Mouse (Mus musculus): Measurements from ENCODE around the gene Pcbp4. TPM values are rescaled to one million over a fixed set of nuclear protein-coding genes. Genes with fewer than 3 reads are reported as not detected.
A peak's percentile ranks its signal among the peaks of the same experiment; 100 is the strongest.

Gene Pcbp4
- polyA plus RNA-seq, 1 experiment from 2014 or later: 166 TPM

DNA sequence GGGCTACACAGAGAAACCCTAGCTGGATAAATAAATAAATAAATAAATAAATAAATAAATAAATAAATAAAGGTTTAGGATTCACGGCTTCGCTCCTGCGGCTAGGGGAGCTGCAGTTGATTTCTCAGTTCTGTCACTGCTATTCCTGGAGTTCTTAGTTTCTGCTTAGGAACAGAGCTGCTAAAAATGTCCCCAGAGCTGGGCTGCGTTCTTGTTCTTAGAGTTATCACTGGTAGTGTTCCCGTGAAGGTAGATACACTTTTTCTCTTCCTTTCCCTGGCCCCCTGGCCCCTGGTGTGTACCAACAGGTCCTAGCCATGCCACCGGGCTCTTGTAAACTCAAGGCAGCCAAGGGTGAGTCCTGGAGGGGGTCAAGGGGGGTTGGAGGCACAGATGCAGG, 36.3 kb upstream of the Pcbp4 start:
- Histone ChIP-seq H3K27me3 (ENCODE audit: control insufficient read depth, insufficient read depth, low read length) (no peaks in the 10 kb centered on the region), H3K4me3 (ENCODE audit: low read depth, low read length) (no peak overlapping the region), H3K4me2 (ENCODE audit: low read depth, low read length) (no peak overlapping the region), H3K4me1 (ENCODE audit: control insufficient read depth, insufficient read depth, low read length) (peaks cover 20% of the 10 kb centered on the region), H3K9ac (replicated peaks; ENCODE audit: low read depth, low read length) (no peak overlapping the region), H3K36me3 (ENCODE audit: control insufficient read depth, insufficient read depth, low read length) (no peaks in the 10 kb centered on the region), H3K9me3 (ENCODE audit: control insufficient read depth, low read length) (no peaks in the 10 kb centered on the region), H3K27ac (ENCODE audit: low read depth, low read length) (no peak overlapping the region)
- 89% methylated on average over 6 of the region's 6 CpGs for WGBS
- no peak for ATAC-seq (ENCODE audit: low read depth)

GRCm38 (mm10) chr9:106417841-106418625, 35.1 kb upstream of the Pcbp4 start:
- Histone ChIP-seq H3K27ac (ENCODE audit: low read depth, low read length) (no peak overlapping the region), H3K4me3 (ENCODE audit: low read depth, low read length) (peak overlapping the region; percentile 21; the same call in 1 of the 2 replicates), H3K4me2 (ENCODE audit: low read depth, low read length) (peak overlapping the region; percentile 60), H3K9ac (replicated peaks; ENCODE audit: low read depth, low read length) (peak overlapping the region; percentile 54), H3K9me3 (ENCODE audit: control insufficient read depth, low read length) (no peaks in the 10 kb centered on the region), H3K27me3 (ENCODE audit: control insufficient read depth, insufficient read depth, low read length) (no peaks in the 10 kb centered on the region), H3K4me1 (ENCODE audit: control insufficient read depth, insufficient read depth, low read length) (peaks cover 20% of the 10 kb centered on the region), H3K36me3 (ENCODE audit: control insufficient read depth, insufficient read depth, low read length) (no peaks in the 10 kb centered on the region)
- WGBS: 16% methylated on average over 29 of the region's 29 CpGs
- peak; percentile 57 for ATAC-seq (ENCODE audit: low read depth)

DNA sequence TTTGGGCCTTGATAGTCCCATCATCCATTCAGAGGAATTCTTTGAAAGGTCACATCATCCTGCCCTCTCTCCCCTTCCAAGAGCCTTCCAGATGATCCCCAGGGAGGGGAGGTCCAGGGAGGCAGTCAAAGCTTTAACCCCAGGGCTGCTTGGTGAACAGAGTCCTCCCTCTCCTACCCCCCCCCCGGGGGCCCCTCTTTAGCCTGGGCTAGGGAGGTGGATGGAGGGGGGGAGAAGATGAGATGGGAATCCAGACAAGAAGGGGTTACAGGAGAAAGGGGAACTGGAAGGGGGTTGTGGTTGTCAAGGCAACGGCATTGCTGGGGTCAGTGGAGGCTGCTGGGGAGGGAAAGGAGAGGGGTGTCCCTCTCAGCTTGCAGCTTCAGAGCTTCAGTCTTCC, 32.5 kb upstream of the Pcbp4 start:
- H3K9ac ChIP-seq (replicated peaks; ENCODE audit: low read depth, low read length): peak overlapping the region; percentile 1; the same call in 1 of the 2 replicates
- peaks cover 20% of the 10 kb centered on the region for H3K4me1 ChIP-seq (ENCODE audit: control insufficient read depth, insufficient read depth, low read length)
- no peak overlapping the region for H3K4me2 ChIP-seq (ENCODE audit: low read depth, low read length)
- no peaks in the 10 kb centered on the region for H3K9me3 ChIP-seq (ENCODE audit: control insufficient read depth, low read length)
- no peak overlapping the region for H3K4me3 ChIP-seq (ENCODE audit: low read depth, low read length)
- 0% methylated on average over 2 of the region's 2 CpGs for WGBS
- H3K36me3 ChIP-seq (ENCODE audit: control insufficient read depth, insufficient read depth, low read length): no peaks in the 10 kb centered on the region
- no peak for ATAC-seq (ENCODE audit: low read depth)
- H3K27me3 ChIP-seq (ENCODE audit: control insufficient read depth, insufficient read depth, low read length): no peaks in the 10 kb centered on the region
- no peak overlapping the region for H3K27ac ChIP-seq (ENCODE audit: low read depth, low read length)

DNA sequence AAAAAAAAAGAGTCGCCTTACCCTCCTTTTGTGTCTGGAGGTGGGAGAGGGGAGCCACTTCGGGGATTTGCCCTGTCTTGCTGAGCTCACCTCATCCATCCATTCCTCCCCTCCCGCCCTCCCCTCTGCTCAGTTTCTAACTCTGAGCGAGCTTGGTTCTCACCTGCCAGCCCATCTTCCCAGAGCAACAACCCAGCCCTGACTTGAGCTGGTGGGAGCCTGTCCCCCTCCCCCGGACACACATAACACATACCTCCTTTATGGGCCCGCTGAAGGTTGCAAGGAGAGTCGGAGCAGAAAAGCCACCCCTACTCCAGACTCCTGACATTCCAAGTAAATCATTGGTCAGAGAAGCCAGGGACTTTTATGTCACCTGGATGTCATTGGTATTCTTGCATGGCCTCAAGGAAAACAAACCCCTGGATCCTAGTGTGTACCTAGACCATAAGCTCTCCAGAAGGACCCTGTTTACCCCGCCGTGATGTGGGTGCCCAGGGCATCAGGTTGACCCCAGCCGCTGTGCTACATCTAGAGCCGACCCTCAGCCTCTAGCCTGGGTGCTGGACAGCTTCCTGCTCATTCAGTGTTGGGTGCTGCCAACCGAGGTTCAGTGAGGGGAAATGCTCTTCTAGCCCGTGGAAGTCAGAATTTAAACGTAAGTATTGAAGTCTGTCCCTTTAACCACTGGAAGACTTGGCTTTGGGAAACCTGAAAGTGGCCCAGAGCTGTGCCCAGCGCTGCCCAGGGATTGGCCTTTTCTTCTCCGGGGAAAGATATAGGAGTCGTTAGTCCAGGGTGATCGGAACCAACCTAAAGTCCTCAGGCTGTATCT, 31.8 kb upstream of the Pcbp4 start:
- peak; percentile 19; the same call in 1 of the 2 replicates for ATAC-seq (ENCODE audit: low read depth)
- Histone ChIP-seq H3K27ac (ENCODE audit: low read depth, low read length) (no peak overlapping the region), H3K9ac (replicated peaks; ENCODE audit: low read depth, low read length) (peak overlapping the region; percentile 1; the same call in 1 of the 2 replicates), H3K27me3 (ENCODE audit: control insufficient read depth, insufficient read depth, low read length) (no peaks in the 10 kb centered on the region), H3K4me1 (ENCODE audit: control insufficient read depth, insufficient read depth, low read length) (peaks cover 20% of the 10 kb centered on the region), H3K9me3 (ENCODE audit: control insufficient read depth, low read length) (no peaks in the 10 kb centered on the region), H3K4me3 (ENCODE audit: low read depth, low read length) (no peak overlapping the region), H3K4me2 (ENCODE audit: low read depth, low read length) (peak overlapping the region; percentile 30; the same call in 1 of the 2 replicates), H3K36me3 (ENCODE audit: control insufficient read depth, insufficient read depth, low read length) (no peaks in the 10 kb centered on the region)
- 8% methylated on average over 18 of the region's 18 CpGs for WGBS

GRCm38 (mm10) chr9:106421865-106422160, 31.3 kb upstream of the Pcbp4 start:
- ATAC-seq (ENCODE audit: low read depth): peak; percentile 75
- H3K4me3 ChIP-seq (ENCODE audit: low read depth, low read length): no peak overlapping the region
- no peak overlapping the region for H3K27ac ChIP-seq (ENCODE audit: low read depth, low read length)

DNA sequence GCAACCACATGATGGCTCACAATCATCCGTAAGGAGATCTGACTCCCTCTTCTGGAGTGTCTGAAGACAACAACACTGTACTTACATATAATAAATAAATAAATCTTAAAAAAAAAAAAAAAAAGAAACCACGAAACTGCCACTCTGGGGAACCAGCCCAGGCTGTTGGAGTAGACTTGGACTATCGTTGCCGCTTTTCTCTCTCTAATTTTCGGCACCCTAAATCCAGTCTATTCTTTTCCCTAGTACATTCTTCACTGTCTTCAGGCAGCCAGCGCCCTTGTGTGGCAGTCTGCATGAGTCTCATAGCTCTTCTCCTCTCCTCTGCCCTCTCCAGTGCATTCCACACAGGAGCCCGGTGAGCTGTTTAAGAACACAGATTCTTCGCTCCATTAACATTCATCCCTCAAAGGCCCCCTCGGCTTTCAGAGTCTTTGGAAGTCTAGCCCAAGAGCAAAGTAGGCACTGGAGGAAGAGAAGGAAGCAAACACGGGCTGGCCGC, 24.3 kb upstream of the Pcbp4 start:
- H3K9me3 ChIP-seq (ENCODE audit: control insufficient read depth, low read length): no peaks in the 10 kb centered on the region
- peak overlapping the region; percentile 93 for H3K27ac ChIP-seq (ENCODE audit: low read depth, low read length)
- H3K4me1 ChIP-seq (ENCODE audit: control insufficient read depth, insufficient read depth, low read length): peaks cover 7% of the 10 kb centered on the region
- H3K36me3 ChIP-seq (ENCODE audit: control insufficient read depth, insufficient read depth, low read length): peaks cover 23% of the 10 kb centered on the region
- peak overlapping the region; percentile 81 for H3K4me2 ChIP-seq (ENCODE audit: low read depth, low read length)
- 17% methylated on average over 11 of the region's 11 CpGs for WGBS
- peak overlapping the region; percentile 45 for H3K4me3 ChIP-seq (ENCODE audit: low read depth, low read length)
- peak; percentile 62 for ATAC-seq (ENCODE audit: low read depth)
- no peaks in the 10 kb centered on the region for H3K27me3 ChIP-seq (ENCODE audit: control insufficient read depth, insufficient read depth, low read length)
- peak overlapping the region; percentile 46 for H3K9ac ChIP-seq (replicated peaks; ENCODE audit: low read depth, low read length)

More at GRCm38 (mm10) chr9:106421865-106422160, 31.3 kb upstream of the Pcbp4 start:
- no peak overlapping the region for H3K9ac ChIP-seq (replicated peaks; ENCODE audit: low read depth, low read length)
- WGBS: 2% methylated on average over 3 of the region's 3 CpGs
- peaks cover 20% of the 10 kb centered on the region for H3K4me1 ChIP-seq (ENCODE audit: control insufficient read depth, insufficient read depth, low read length)
- H3K36me3 ChIP-seq (ENCODE audit: control insufficient read depth, insufficient read depth, low read length): no peaks in the 10 kb centered on the region
- H3K9me3 ChIP-seq (ENCODE audit: control insufficient read depth, low read length): no peaks in the 10 kb centered on the region
- H3K27me3 ChIP-seq (ENCODE audit: control insufficient read depth, insufficient read depth, low read length): no peaks in the 10 kb centered on the region
- peak overlapping the region; percentile 30; the same call in 1 of the 2 replicates for H3K4me2 ChIP-seq (ENCODE audit: low read depth, low read length)

DNA sequence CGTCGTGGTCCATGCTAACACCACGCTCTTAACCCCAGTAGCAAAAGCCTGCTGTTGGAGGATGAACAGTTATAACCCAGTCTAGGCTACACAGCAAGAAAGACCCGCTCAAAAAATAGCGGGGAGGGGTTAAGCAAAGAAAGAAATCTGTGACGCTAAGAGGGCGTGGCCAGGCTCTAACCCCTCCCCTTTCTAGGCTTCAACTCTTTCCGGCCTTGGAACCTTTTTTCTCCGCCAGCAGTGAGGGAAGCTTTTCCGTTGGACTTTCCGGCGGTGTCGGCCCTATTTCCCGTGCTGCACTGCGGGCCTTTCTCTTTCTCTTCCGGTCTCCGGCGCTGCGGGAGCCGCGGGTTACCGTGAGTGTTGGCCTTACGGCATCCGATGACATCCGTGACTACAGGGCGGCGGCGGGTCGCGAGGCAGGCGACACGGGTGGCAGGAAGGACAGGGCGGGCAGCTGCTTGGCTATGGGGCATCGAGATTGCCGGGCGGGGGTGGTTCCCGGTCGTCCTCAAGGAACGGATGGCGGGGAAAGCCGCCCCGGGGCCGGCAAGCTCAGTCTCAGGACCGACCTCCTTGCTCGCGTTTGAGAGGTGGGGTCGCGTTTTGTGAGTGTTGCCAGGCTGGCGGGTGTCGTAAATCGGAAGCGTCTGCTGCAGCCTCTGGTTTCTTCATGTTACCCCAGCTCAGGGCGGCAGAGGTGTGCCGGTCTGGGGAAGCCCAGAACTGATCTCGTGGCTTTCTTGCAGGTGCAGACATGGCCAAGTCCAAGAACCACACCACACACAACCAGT, 23.7 kb upstream of the Pcbp4 start, which contains the start of gene Rpl29:
Rpl29 (plus strand) TSS at position 234 of the 794 bp plus-strand sequence.
- Histone ChIP-seq H3K4me1 (ENCODE audit: control insufficient read depth, insufficient read depth, low read length) (peaks cover 7% of the 10 kb centered on the region), H3K9me3 (ENCODE audit: control insufficient read depth, low read length) (no peaks in the 10 kb centered on the region), H3K36me3 (ENCODE audit: control insufficient read depth, insufficient read depth, low read length) (peaks cover 26% of the 10 kb centered on the region), H3K27me3 (ENCODE audit: control insufficient read depth, insufficient read depth, low read length) (no peaks in the 10 kb centered on the region), H3K9ac (replicated peaks; ENCODE audit: low read depth, low read length) (peak within 1 kb of the TSS; percentile 85), H3K4me2 (ENCODE audit: low read depth, low read length) (peak within 1 kb of the TSS; percentile 81), H3K4me3 (ENCODE audit: low read depth, low read length) (peak within 1 kb of the TSS; percentile 45), H3K27ac (ENCODE audit: low read depth, low read length) (peak within 1 kb of the TSS; percentile 93)
- WGBS: under 1% methylated on average over 55 of the region's 55 CpGs
- peak; percentile 88 for ATAC-seq (ENCODE audit: low read depth)

DNA sequence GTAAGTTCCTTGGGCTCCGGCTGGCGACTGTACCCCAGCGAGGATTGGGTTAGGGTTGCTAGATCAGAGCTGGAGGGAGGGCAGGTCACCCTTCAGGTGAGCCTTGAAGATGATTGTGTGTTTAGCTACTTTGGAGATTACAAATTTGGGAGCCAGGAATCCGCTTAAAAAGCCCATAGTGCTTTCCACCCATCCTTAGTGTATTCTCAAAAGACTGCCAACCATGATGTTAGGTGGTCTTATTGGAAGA, 23.2 kb upstream of the Pcbp4 start:
- 2% methylated on average over 4 of the region's 4 CpGs for WGBS
- ATAC-seq (ENCODE audit: low read depth): no peak

More for the DNA sequence above, 23.2 kb upstream of the Pcbp4 start:
- no peaks in the 10 kb centered on the region for H3K27me3 ChIP-seq (ENCODE audit: control insufficient read depth, insufficient read depth, low read length)
- peak overlapping the region; percentile 45 for H3K4me3 ChIP-seq (ENCODE audit: low read depth, low read length)
- peak overlapping the region; percentile 73 for H3K4me2 ChIP-seq (ENCODE audit: low read depth, low read length)
- H3K36me3 ChIP-seq (ENCODE audit: control insufficient read depth, insufficient read depth, low read length): peaks cover 26% of the 10 kb centered on the region
- peaks cover 7% of the 10 kb centered on the region for H3K4me1 ChIP-seq (ENCODE audit: control insufficient read depth, insufficient read depth, low read length)
- peak overlapping the region; percentile 93 for H3K27ac ChIP-seq (ENCODE audit: low read depth, low read length)
- H3K9ac ChIP-seq (replicated peaks; ENCODE audit: low read depth, low read length): peak overlapping the region; percentile 85
- H3K9me3 ChIP-seq (ENCODE audit: control insufficient read depth, low read length): no peaks in the 10 kb centered on the region
